Mouse (Mus musculus) hindbrain, postnatal 0 days (tissue): ENCODE data around the gene Zkscan5. TPM values are rescaled to one million over a fixed set of nuclear protein-coding genes. Genes with fewer than 3 reads are reported as not detected.
"Not testable (repeated sequence)": the region's sequence is repeated elsewhere in the genome, so short reads cannot be mapped to it uniquely, and the experiment has no call there.

ENCODE experiments used
- ATAC-seq: fragments of 200-750 bp; cut with Nextera tagmentation; 2 replicates; pipeline ENCODE4 v1.8.0; 2017; ENCODE audit warnings: mild to moderate bottlenecking, moderate TSS enrichment, moderate library complexity
- DNase-seq: peaks from one replicate; pipeline ENCODE4 v3.0.0-alpha.2; 2015; ENCODE audit warnings: low spot score
- H3K27ac ChIP-seq: fragments of 300-500 bp; sonication (generic); 2 replicates; pipeline ENCODE4 v1.5.1; 2014; ENCODE audit warnings: mild to moderate bottlenecking
- H3K27me3 ChIP-seq: fragments of 300-500 bp; sonication (generic); 2 replicates; pipeline ENCODE4 v1.6.1; 2014; ENCODE audit warnings: low read length, mixed read lengths; ENCODE audit not compliant: insufficient read depth
- H3K36me3 ChIP-seq: fragments of 300-500 bp; sonication (generic); 2 replicates; pipeline ENCODE4 v1.6.1; 2014; ENCODE audit warnings: low read length, mixed read lengths; ENCODE audit not compliant: insufficient read depth
- H3K4me1 ChIP-seq: fragments of 300-500 bp; sonication (generic); 2 replicates; pipeline ENCODE4 v1.6.1; 2014; ENCODE audit warnings: antibody characterized with exemption, low read length, mixed read lengths; ENCODE audit not compliant: insufficient read depth
- H3K4me2 ChIP-seq: fragments of 300-500 bp; sonication (generic); 2 replicates; pipeline ENCODE4 v1.6.1; 2014; ENCODE audit warnings: low read depth, mild to moderate bottlenecking, low read length, moderate library complexity, mixed read lengths
- H3K4me3 ChIP-seq: fragments of 300-500 bp; sonication (generic); 2 replicates; pipeline ENCODE4 v1.5.1; 2014; ENCODE audit warnings: low read length
- H3K9ac ChIP-seq: fragments of 300-500 bp; sonication (generic); replicated peaks from 2 replicates; pipeline ENCODE4 v1.6.1; 2014; ENCODE audit warnings: mild to moderate bottlenecking, low read length, moderate library complexity, mixed read lengths
- H3K9me3 ChIP-seq: fragments of 300-500 bp; sonication (generic); 2 replicates; pipeline ENCODE4 v1.6.1; 2016; ENCODE audit warnings: low read length, mixed read lengths
- CTCF ChIP-seq: IDR thresholded peaks from 2 replicates; pipeline ENCODE4 v1.5.1; 2016; ENCODE audit warnings: antibody characterized with exemption, control low read depth, low read depth
- WGBS: fragments of 180-500 bp; shearing (Covaris S2); extraction: QIAGEN DNeasy Blood & Tissue Kit; methylation state at CpG from one replicate; pipeline ENCODE4 v1.1.7; 2014; 5-methylcytosine and 5-hydroxymethylcytosine counted together
- polyA plus RNA-seq: library from polyadenylated mRNA; unstranded; fragments of >200 nt; fragmentation: Nextera tagmentation; extraction: Ambion mirVana; gene quantifications from 2 replicates; pipeline ENCODE4 v1.2.1, GENCODE M21; 2015
- total RNA-seq: library from RNA; depleted of rRNA; stranded (reverse); fragments of >200 nt; gene quantifications from 2 replicates; pipeline ENCODE4 v1.2.3, GENCODE M21; 2014

Zkscan5 gene
- total and polyA plus RNA-seq, 2 experiments from 2014 or later: 11.1 to 15.3 TPM

GRCm38 (mm10) chr5:145200387-145200786 is 4.0 kb upstream of the Zkscan5 start:
- peaks cover 15% of the 10 kb centered on the region for H3K36me3 ChIP-seq
- peaks cover 8% of the 10 kb centered on the region for H3K4me1 ChIP-seq
- peak overlapping the region; percentile 99 for H3K4me2 ChIP-seq
- no peak overlapping the region; the same call in 1 of the 2 replicates for H3K9ac ChIP-seq
- no peak overlapping the region for H3K27ac ChIP-seq
- DNase-seq: no peak
- no peaks in the 10 kb centered on the region for H3K27me3 ChIP-seq
- no peak overlapping the region for H3K4me3 ChIP-seq
- TF ChIP-seq CTCF: no peak
- ATAC-seq: no peak
- 76% methylated on average over 7 of the region's 7 CpGs for WGBS
- no peaks in the 10 kb centered on the region for H3K9me3 ChIP-seq

GRCm38 (mm10) chr5:145201321-145201991 is 2.9 kb upstream of the Zkscan5 start, which contains the start of gene Zkscan14:
Gene Zkscan14 (minus strand): TSS chr5:145201868.
- Histone ChIP-seq H3K9ac (peak within 1 kb of the TSS; percentile 77), H3K4me1 (peaks cover 13% of the 10 kb centered on the region), H3K9me3 (no peaks in the 10 kb centered on the region), H3K36me3 (peaks cover 4% of the 10 kb centered on the region; the same call in 1 of the 2 replicates), H3K27ac (peak within 1 kb of the TSS; percentile 83), H3K4me3 (peak within 1 kb of the TSS; percentile 82), H3K27me3 (no peaks in the 10 kb centered on the region), H3K4me2 (peak within 1 kb of the TSS; percentile 99)
- ATAC-seq (peak; percentile 24; the same call in 1 of the 2 replicates), DNase-seq (peak; percentile 95)
- 2% methylated on average over 37 of the region's 37 CpGs for WGBS
- TF ChIP-seq CTCF: no peak

GRCm38 (mm10) chr5:145202446-145202845 is 1.9 kb upstream of the Zkscan5 start:
- H3K36me3 ChIP-seq: no peaks in the 10 kb centered on the region; the same call in 1 of the 2 replicates
- no peaks in the 10 kb centered on the region for H3K27me3 ChIP-seq
- ATAC-seq: no peak
- H3K9ac ChIP-seq: no peak overlapping the region
- H3K4me2 ChIP-seq: no peak overlapping the region
- H3K4me3 ChIP-seq: no peak overlapping the region
- peaks cover 13% of the 10 kb centered on the region for H3K4me1 ChIP-seq
- H3K27ac ChIP-seq: no peak overlapping the region
- no peak for DNase-seq
- 52% methylated on average over 3 of the region's 3 CpGs for WGBS
- H3K9me3 ChIP-seq: no peaks in the 10 kb centered on the region
- TF ChIP-seq CTCF: no peak

- 23% methylated on average over 9 of the region's 9 CpGs for WGBS
- H3K36me3 ChIP-seq: no peaks in the 10 kb centered on the region
- TF ChIP-seq CTCF: no peak
- H3K9me3 ChIP-seq: no peaks in the 10 kb centered on the region
- H3K4me3 ChIP-seq: peak overlapping the region; percentile 54
- H3K27me3 ChIP-seq: no peaks in the 10 kb centered on the region
- H3K4me2 ChIP-seq: peak overlapping the region; percentile 69
- DNase-seq (no peak), ATAC-seq (no peak)
- peaks cover 13% of the 10 kb centered on the region for H3K4me1 ChIP-seq
- H3K9ac ChIP-seq: peak overlapping the region; percentile 48
- H3K27ac ChIP-seq: peak overlapping the region; percentile 15; the same call in 1 of the 2 replicates
These were observed 679 bp downstream of the Zkscan5 start for GRCm38 (mm10) chr5:145205041-145205440.

GRCm38 (mm10) chr5:145207385-145207784 is 3.0 kb downstream of the Zkscan5 start:
- no peak for TF ChIP-seq CTCF
- Histone ChIP-seq H3K9me3 (no peaks in the 10 kb centered on the region), H3K27me3 (no peaks in the 10 kb centered on the region), H3K4me2 (no peak overlapping the region), H3K4me3 (no peak overlapping the region), H3K27ac (no peak overlapping the region), H3K9ac (no peak overlapping the region), H3K36me3 (peaks cover 10% of the 10 kb centered on the region), H3K4me1 (peaks cover 9% of the 10 kb centered on the region)
- WGBS: 97% methylated on average over 6 of the region's 6 CpGs
- no peak for DNase-seq
- ATAC-seq: no peak

- Histone ChIP-seq H3K9ac (no peak overlapping the region), H3K4me1 (peaks cover 9% of the 10 kb centered on the region), H3K27me3 (no peaks in the 10 kb centered on the region), H3K27ac (no peak overlapping the region), H3K4me3 (no peak overlapping the region), H3K9me3 (no peaks in the 10 kb centered on the region), H3K36me3 (peaks cover 15% of the 10 kb centered on the region), H3K4me2 (no peak overlapping the region)
- ATAC-seq: no peak
- DNase-seq: no peak
- 91% methylated on average over 6 of the region's 6 CpGs for WGBS
- TF ChIP-seq CTCF: no peak
These were observed 3.6 kb downstream of the Zkscan5 start for GRCm38 (mm10) chr5:145207954-145208353.

- H3K4me2 ChIP-seq: not testable (repeated sequence)
- WGBS: 58% methylated on average over 11 of the region's 11 CpGs
These were observed 4.0 kb downstream of the Zkscan5 start for GRCm38 (mm10) chr5:145208391-145208790.

More at GRCm38 (mm10) chr5:145208391-145208790, 4.0 kb downstream of the Zkscan5 start:
- DNase-seq, ATAC-seq, H3K9ac ChIP-seq, H3K27ac ChIP-seq, H3K4me3 ChIP-seq, H3K4me1 ChIP-seq, H3K27me3 ChIP-seq, H3K9me3 ChIP-seq: not testable (repeated sequence)
- H3K36me3 ChIP-seq: peaks cover 19% of the 10 kb centered on the region
